Comparison of ENCODE assay signal across 8 mouse cellular contexts in genomic region chr16:77643871-77644720, GRCm38 (mm10). TPM values are rescaled to one million over a fixed set of nuclear protein-coding genes. Genes with fewer than 3 reads are reported as not detected.
DNase-seq lines count a peak whose midpoint lies in the region; ATAC-seq and TF ChIP-seq lines count a peak whose summit lies in the region.

No protein-coding gene starts in this region.

- H3K36me3 ChIP-seq in embryonic facial prominence, embryonic 12.5 days: no peaks in the 10 kb centered on the region
- H3K36me3 ChIP-seq in limb, embryonic 14.5 days (ENCODE audit: control insufficient read depth, insufficient read depth, low read length): no peaks in the 10 kb centered on the region
- no peaks in the 10 kb centered on the region for H3K36me3 ChIP-seq in midbrain, embryonic 15.5 days (replicated peaks)
- H3K36me3 ChIP-seq in stomach, embryonic 15.5 days: no peaks in the 10 kb centered on the region

- no peaks in the 10 kb centered on the region for H3K27me3 ChIP-seq in embryonic facial prominence, embryonic 12.5 days
- no peaks in the 10 kb centered on the region for H3K27me3 ChIP-seq in limb, embryonic 14.5 days (ENCODE audit: control insufficient read depth, insufficient read depth, low read length)
- no peaks in the 10 kb centered on the region for H3K27me3 ChIP-seq in midbrain, embryonic 15.5 days (replicated peaks)
- no peaks in the 10 kb centered on the region for H3K27me3 ChIP-seq in stomach, embryonic 15.5 days (replicated peaks)

- H3K4me2 ChIP-seq in embryonic facial prominence, embryonic 12.5 days (replicated peaks): peak overlapping the region; percentile 80
- peak overlapping the region; percentile 64 for H3K4me2 ChIP-seq in limb, embryonic 14.5 days (replicated peaks; ENCODE audit: low read depth, low read length, severe bottlenecking)
- peak overlapping the region; percentile 72 for H3K4me2 ChIP-seq in midbrain, embryonic 15.5 days
- peak overlapping the region; percentile 84 for H3K4me2 ChIP-seq in stomach, embryonic 15.5 days

- H3K4me1 ChIP-seq in embryonic facial prominence, embryonic 12.5 days: peaks cover 9% of the 10 kb centered on the region
- peaks cover 9% of the 10 kb centered on the region for H3K4me1 ChIP-seq in limb, embryonic 14.5 days (ENCODE audit: control insufficient read depth, insufficient read depth, low read length)
- H3K4me1 ChIP-seq in midbrain, embryonic 15.5 days: peaks cover 32% of the 10 kb centered on the region
- H3K4me1 ChIP-seq in stomach, embryonic 15.5 days: 0 out of 2 replicates have a peak, but pooled peaks cover 2% of the 10 kb centered on the region

- ATAC-seq in embryonic facial prominence, embryonic 12.5 days (ENCODE audit: insufficient number of reproducible peaks, insufficient read depth, low FRiP score, low TSS enrichment): peak; percentile 92
- peak; percentile 81 for ATAC-seq in limb, embryonic 14.5 days (ENCODE audit: low FRiP score, low read depth)
- peak; percentile 91 for ATAC-seq in midbrain, embryonic 15.5 days (replicated peaks)
- peak; percentile 80; the same call in 1 of the 2 replicates for ATAC-seq in stomach, embryonic 15.5 days (ENCODE audit: insufficient read depth, low FRiP score, low read depth)

- H3K27ac ChIP-seq in embryonic facial prominence, embryonic 12.5 days: peak overlapping the region; percentile 68
- peak overlapping the region; percentile 80 for H3K27ac ChIP-seq in limb, embryonic 14.5 days (replicated peaks; ENCODE audit: low read depth, low read length)
- H3K27ac ChIP-seq in midbrain, embryonic 15.5 days: peak overlapping the region; percentile 98
- peak overlapping the region; percentile 77 for H3K27ac ChIP-seq in stomach, embryonic 15.5 days

- 2% methylated on average over 31 of the region's 31 CpGs for WGBS in embryonic facial prominence, embryonic 12.5 days
- 2% methylated on average over 31 of the region's 31 CpGs for WGBS in limb, embryonic 14.5 days
- 1% methylated on average over 31 of the region's 31 CpGs for WGBS in midbrain, embryonic 15.5 days
- WGBS in stomach, embryonic 15.5 days: 2% methylated on average over 31 of the region's 31 CpGs

- H3K4me3 ChIP-seq in embryonic facial prominence, embryonic 12.5 days: peak overlapping the region; percentile 45
- peak overlapping the region; percentile 44 for H3K4me3 ChIP-seq in limb, embryonic 14.5 days (replicated peaks; ENCODE audit: low read length)
- H3K4me3 ChIP-seq in midbrain, embryonic 15.5 days: peak overlapping the region; percentile 44
- peak overlapping the region; percentile 46 for H3K4me3 ChIP-seq in stomach, embryonic 15.5 days (replicated peaks)

- no peak for TF ChIP-seq POLR2A in limb, embryonic 14.5 days (IDR thresholded peaks at IDR 0.05; ENCODE audit: borderline replicate concordance, extremely low read depth, insufficient read depth, insufficient read length)

- DNase-seq in thymus, adult 18-20 months: peak; percentile 13 to 25
- no peak for DNase-seq in thymus, postnatal 0 days (ENCODE audit: low spot score)
- DNase-seq in heart, adult 8-10 months (ENCODE audit: low spot score): peak; percentile 42
- DNase-seq in kidney, adult 8-10 months: peak; percentile 20 to 21
- DNase-seq in limb, embryonic 14.5 days (ENCODE audit: low spot score): peak; percentile 65

- H3K9ac ChIP-seq in embryonic facial prominence, embryonic 12.5 days: peak overlapping the region; percentile 61
- peak overlapping the region; percentile 59 for H3K9ac ChIP-seq in limb, embryonic 14.5 days (ENCODE audit: low read depth, low read length, severe bottlenecking)
- peak overlapping the region; percentile 77 for H3K9ac ChIP-seq in midbrain, embryonic 15.5 days
- no peak overlapping the region for H3K9ac ChIP-seq in stomach, embryonic 15.5 days

- H3K9me3 ChIP-seq in embryonic facial prominence, embryonic 12.5 days: no peaks in the 10 kb centered on the region
- no peaks in the 10 kb centered on the region for H3K9me3 ChIP-seq in limb, embryonic 14.5 days (ENCODE audit: control insufficient read depth, low read length)
- H3K9me3 ChIP-seq in midbrain, embryonic 15.5 days: no peaks in the 10 kb centered on the region
- H3K9me3 ChIP-seq in stomach, embryonic 15.5 days: no peaks in the 10 kb centered on the region

RNA-seq across cellular contexts. Expression of gene Gm11146, which starts 42.2 kb away (rescaled TPM):
- polyA plus RNA-seq in thymus, postnatal 0 days (2015; fragmentation: Nextera tagmentation; extraction: Ambion mirVana): not detected in 2 replicates
- polyA plus RNA-seq in embryonic facial prominence, embryonic 12.5 days (2016; fragmentation: Nextera tagmentation; extraction: Ambion mirVana): not detected in 2 replicates
- total RNA-seq in heart, adult 8-10 months (2022): not detected
- not detected in 2 replicates for polyA plus RNA-seq in limb, embryonic 14.5 days (2012; rRNA removed)
- not detected in 2 replicates for polyA plus RNA-seq in limb, embryonic 14.5 days (2014; fragmentation: Nextera tagmentation; extraction: Ambion mirVana)
- polyA plus RNA-seq in midbrain, embryonic 15.5 days (2015; fragmentation: Nextera tagmentation; extraction: Ambion mirVana): not detected in 2 replicates
- polyA plus RNA-seq in stomach, embryonic 15.5 days (2015; fragmentation: Nextera tagmentation; extraction: Ambion mirVana): not detected in 2 replicates
